Mouse (Mus musculus): ENCODE results near the gene Rbm24. TPM values are rescaled to one million over a fixed set of nuclear protein-coding genes. Genes with fewer than 3 reads are reported as not detected.

The Rbm24 gene
- total RNA-seq (2017): not detected in 3 replicates

- no peak for ATAC-seq (replicated peaks; ENCODE audit: insufficient number of reproducible peaks, low FRiP score, low TSS enrichment, poor library complexity, severe bottlenecking)
Observed at GRCm38 (mm10) chr13:46418141-46418601, at the start of gene Rbm24. Rbm24 (plus strand) TSS chr13:46418434.

GRCm38 (mm10) chr13:46372884-46373283 is 45.4 kb upstream of the Rbm24 start:
- no peak for ATAC-seq (replicated peaks; ENCODE audit: insufficient number of reproducible peaks, low FRiP score, low TSS enrichment, poor library complexity, severe bottlenecking)

DNA sequence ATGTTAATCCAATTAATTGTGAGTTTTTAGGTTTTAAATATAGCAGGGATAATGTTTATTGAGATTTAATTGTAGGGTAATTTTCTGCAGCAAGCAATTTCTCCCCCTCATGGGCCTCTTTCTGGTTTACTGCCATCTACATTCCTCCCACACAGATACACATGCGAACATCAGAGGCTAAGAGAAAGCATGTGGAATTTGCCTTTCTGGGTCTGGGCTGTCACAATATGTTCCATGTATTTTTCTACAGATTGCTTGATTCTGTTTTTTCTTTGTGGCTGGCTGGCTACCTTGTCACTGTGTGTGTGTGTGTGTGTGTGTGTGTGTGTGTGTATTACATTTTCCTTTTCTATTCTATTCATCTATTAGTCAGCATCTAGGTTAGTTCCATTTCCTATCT is 42.9 kb upstream of the Rbm24 start:
- ATAC-seq (replicated peaks; ENCODE audit: insufficient number of reproducible peaks, low FRiP score, low TSS enrichment, poor library complexity, severe bottlenecking): no peak

DNA sequence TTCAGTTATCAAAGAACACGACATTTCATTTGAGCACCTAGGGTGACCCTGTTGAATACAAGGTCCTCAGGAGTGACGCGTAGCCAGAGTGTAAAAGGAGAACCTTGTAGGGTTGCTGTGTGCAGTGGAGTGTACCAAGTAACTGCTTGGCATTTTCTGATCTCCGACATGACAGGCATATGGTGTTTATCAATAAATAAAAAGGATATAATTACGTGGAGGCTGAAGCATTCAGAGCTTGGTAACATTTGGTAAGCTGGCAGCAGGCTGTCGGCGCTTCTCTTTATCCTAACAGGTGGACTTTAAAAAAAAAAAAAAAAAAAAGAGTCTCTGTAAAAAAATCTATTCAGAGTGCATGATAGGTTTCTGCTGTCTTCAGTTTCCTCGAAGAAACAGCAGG is 30.8 kb upstream of the Rbm24 start:
- ATAC-seq (replicated peaks; ENCODE audit: insufficient number of reproducible peaks, low FRiP score, low TSS enrichment, poor library complexity, severe bottlenecking): no peak

GRCm38 (mm10) chr13:46391654-46392053 is 26.6 kb upstream of the Rbm24 start:
- no peak for ATAC-seq (replicated peaks; ENCODE audit: insufficient number of reproducible peaks, low FRiP score, low TSS enrichment, poor library complexity, severe bottlenecking)

DNA sequence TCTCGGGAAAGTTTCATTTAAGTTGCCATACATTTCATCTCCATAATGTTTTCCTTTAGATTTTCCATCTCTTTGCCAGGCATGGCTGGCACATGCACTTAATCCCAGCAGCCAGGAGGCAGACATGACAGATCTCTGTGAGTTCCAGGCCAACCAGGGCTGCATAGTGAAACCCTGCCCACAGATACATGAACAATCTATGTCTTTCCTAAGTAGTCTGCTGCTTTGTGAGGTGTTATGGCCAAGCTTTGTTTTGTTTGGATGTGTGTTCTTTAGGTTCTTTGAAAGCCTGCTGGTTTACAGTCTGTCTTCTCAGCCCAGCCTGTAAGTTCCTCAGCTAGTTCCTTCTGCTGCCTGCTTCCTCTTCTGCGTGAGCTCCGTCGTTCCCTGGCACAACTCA is 25.3 kb upstream of the Rbm24 start:
- ATAC-seq (replicated peaks; ENCODE audit: insufficient number of reproducible peaks, low FRiP score, low TSS enrichment, poor library complexity, severe bottlenecking): no peak

DNA sequence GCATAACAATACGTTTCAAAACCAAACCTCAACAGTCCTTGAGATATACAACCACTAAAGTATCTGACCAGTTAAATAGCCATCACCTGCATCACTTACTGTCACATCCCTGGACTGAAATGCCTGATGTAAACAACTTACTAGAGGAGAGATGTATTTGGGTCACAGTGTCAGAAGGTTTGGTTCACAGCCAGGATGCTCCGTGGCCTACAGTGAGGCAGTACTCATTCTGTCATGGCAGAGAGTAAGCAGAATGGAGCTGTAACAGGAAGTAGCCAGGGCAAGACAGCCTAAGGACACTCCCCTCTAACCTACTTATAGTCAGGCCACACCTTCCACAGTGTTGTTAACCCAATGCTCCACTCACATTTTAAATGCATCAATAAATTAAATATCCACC is 24.3 kb upstream of the Rbm24 start:
- ATAC-seq (replicated peaks; ENCODE audit: insufficient number of reproducible peaks, low FRiP score, low TSS enrichment, poor library complexity, severe bottlenecking): no peak

DNA sequence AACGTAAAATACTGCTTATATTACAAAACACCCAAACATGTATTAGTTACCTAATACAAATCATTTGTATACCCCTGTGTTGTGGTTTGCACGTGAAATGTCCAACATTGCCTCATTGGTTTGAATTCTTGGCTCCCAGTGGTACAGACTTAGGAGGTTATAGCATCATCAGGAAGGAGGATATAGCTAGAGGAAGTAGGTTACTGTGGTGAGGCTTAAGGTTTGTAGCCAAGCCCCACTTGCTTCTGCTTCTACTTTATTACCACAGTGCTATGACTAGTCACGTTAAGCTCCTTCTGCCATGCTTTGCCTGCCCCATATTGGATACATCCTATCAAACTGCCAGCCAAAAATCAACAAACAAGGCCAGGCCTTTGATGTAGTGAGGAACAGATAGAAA is 21.0 kb upstream of the Rbm24 start:
- no peak for ATAC-seq (replicated peaks; ENCODE audit: insufficient number of reproducible peaks, low FRiP score, low TSS enrichment, poor library complexity, severe bottlenecking)

GRCm38 (mm10) chr13:46407151-46407550 is 11.1 kb upstream of the Rbm24 start:
- no peak for ATAC-seq (replicated peaks; ENCODE audit: insufficient number of reproducible peaks, low FRiP score, low TSS enrichment, poor library complexity, severe bottlenecking)

DNA sequence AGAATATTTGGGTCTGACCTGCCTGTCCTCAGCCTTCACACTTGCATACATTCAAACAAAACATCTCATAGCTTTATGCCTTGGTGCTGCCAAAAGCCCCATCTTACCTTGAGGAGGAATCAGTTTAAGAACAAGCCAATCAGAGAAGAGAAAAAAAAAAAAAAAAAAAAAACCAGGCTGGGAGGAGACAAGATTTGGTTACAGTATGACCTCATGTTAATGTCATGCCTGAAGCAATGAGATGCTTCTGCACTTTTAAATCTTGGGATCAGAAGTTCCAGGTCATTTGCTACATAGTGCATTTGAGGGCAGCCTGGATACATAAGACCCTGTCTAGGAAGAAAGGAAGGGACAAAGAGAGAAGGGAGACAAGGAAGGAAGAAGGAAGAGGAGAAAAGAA is 6.0 kb upstream of the Rbm24 start:
- no peak for ATAC-seq (replicated peaks; ENCODE audit: insufficient number of reproducible peaks, low FRiP score, low TSS enrichment, poor library complexity, severe bottlenecking)

GRCm38 (mm10) chr13:46413588-46413987 is 4.6 kb upstream of the Rbm24 start:
- ATAC-seq (replicated peaks; ENCODE audit: insufficient number of reproducible peaks, low FRiP score, low TSS enrichment, poor library complexity, severe bottlenecking): no peak

GRCm38 (mm10) chr13:46414050-46414449 is 4.2 kb upstream of the Rbm24 start:
- ATAC-seq (replicated peaks; ENCODE audit: insufficient number of reproducible peaks, low FRiP score, low TSS enrichment, poor library complexity, severe bottlenecking): no peak

- ATAC-seq (replicated peaks; ENCODE audit: insufficient number of reproducible peaks, low FRiP score, low TSS enrichment, poor library complexity, severe bottlenecking): no peak
Observed at GRCm38 (mm10) chr13:46416021-46416420, 2.2 kb upstream of the Rbm24 start.

DNA sequence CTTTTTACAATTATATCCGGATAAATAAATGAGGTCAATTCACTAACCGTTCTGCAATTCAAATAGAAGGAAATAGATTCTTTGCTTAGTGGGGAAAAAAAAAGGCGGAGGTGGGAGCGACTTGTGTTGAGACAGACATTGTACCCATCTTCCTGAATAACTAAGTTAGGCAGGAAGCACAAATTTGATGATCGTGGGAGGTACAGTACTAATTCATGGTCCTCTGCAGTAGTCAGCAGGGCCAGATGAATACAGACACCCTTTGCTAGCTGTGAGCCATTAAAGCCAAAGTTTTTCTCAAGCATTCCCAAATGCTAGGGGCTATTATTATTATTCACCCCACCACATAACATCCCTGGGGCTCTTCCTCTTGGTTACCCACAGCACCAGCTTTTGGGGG is 640 bp upstream of the Rbm24 start:
- ATAC-seq (replicated peaks; ENCODE audit: insufficient number of reproducible peaks, low FRiP score, low TSS enrichment, poor library complexity, severe bottlenecking): no peak

- no peak for ATAC-seq (replicated peaks; ENCODE audit: insufficient number of reproducible peaks, low FRiP score, low TSS enrichment, poor library complexity, severe bottlenecking)
Observed at GRCm38 (mm10) chr13:46418731-46419545, 704 bp downstream of the Rbm24 start.

- no peak for ATAC-seq (replicated peaks; ENCODE audit: insufficient number of reproducible peaks, low FRiP score, low TSS enrichment, poor library complexity, severe bottlenecking)
Observed at GRCm38 (mm10) chr13:46419648-46420047, 1.4 kb downstream of the Rbm24 start.

- ATAC-seq (replicated peaks; ENCODE audit: insufficient number of reproducible peaks, low FRiP score, low TSS enrichment, poor library complexity, severe bottlenecking): no peak
Observed at GRCm38 (mm10) chr13:46420095-46420494, 1.9 kb downstream of the Rbm24 start.

DNA sequence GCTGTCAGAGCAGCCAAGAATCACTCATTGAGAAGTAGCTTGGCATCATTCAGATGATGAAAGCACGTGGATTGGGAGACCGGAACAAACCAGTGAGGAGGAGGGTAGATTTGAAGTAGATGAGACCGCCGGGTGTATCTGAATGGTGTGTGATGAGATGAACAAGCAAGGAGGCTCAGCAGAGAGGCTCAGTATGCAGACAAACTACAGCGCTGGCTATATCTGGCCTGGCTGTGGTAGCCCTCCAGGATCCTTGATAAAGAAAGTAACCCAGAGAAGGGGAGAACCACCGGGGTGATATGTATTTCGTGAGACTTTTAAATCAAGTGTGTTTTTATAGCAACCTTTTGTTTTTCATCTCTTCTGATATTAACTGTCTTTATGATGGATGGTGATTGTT is 5.6 kb downstream of the Rbm24 start:
- ATAC-seq (replicated peaks; ENCODE audit: insufficient number of reproducible peaks, low FRiP score, low TSS enrichment, poor library complexity, severe bottlenecking): no peak

GRCm38 (mm10) chr13:46424376-46424775 is 6.1 kb downstream of the Rbm24 start:
- no peak for ATAC-seq (replicated peaks; ENCODE audit: insufficient number of reproducible peaks, low FRiP score, low TSS enrichment, poor library complexity, severe bottlenecking)

DNA sequence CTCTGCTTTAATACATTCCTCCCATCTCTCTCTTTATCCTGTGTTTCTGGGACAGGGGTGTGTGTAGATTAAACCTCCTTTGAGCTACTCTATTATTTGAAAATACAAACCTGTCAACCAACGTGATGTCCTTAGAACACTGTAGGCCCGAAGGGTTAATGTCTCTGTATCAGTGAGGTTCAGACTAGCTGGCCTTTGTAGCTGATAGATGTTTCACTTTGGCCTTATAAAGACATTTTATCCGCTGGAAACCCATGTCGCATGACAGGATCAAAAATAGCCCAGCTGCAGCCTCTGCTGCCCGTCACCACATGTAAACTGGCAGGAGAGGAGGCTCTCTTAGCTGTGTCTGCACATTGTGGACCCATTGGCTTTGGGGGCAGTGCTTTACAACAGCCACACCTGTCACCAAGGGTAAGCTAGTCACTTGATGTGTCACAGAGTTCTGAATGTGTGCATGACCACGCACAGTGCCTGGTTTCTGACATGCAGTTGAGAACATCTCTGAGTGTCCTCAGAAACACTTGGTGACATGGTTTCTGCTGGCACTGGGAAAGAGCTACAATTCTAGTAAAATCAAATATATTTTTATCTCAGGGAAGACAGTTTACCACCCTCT is 8.5 kb downstream of the Rbm24 start:
- ATAC-seq (replicated peaks; ENCODE audit: insufficient number of reproducible peaks, low FRiP score, low TSS enrichment, poor library complexity, severe bottlenecking): no peak
